21 mouse cellular contexts compared by ENCODE assay signal in genomic region chr9:63572874-63573273, GRCm38 (mm10). TPM values are rescaled to one million over a fixed set of nuclear protein-coding genes. Genes with fewer than 3 reads are reported as not detected.
DNase-seq lines count a peak whose midpoint lies in the region; ATAC-seq and TF ChIP-seq lines count a peak whose summit lies in the region.
"Had no signal": no experiment of that assay in that cellular context is flagged by ENCODE, and none has a peak within 500 bp of the region (broad histone marks: within the 10 kb centered on the region; RNA-seq: fewer than 3 reads in every experiment).

No protein-coding gene starts in this region.

- POLR2A ChIA-PET in Patski (lab: Charles Lee), result no interaction called here

- in situ Hi-C loops in Patski (cut with MboI; ENCODE audit: low pct_unique_long_range_greater_than_20kb), result no loop called here

- intact Hi-C loops in left cerebral cortex, adult 2 months (cut with DNase I), result loop anchor here (2.0 kb wide), 1 partner anchor 272 kb away; no protein-coding TSS in a partner anchor
- intact Hi-C loops in left cerebral cortex, postnatal 10 days (cut with DNase I), result no loop called here
- intact Hi-C loops in left cerebral cortex, postnatal 36 days (cut with DNase I), result loop anchor here (10.0 kb wide), 1 partner anchor 272 kb away; no protein-coding TSS in a partner anchor

- CTCF ChIA-PET in Patski (lab: Charles Lee), result no interaction called here

- no peak overlapping the region for H3K4me3 ChIP-seq in left cerebral cortex, adult 2 months
- H3K4me3 ChIP-seq: heart, embryonic 15.5 days had no signal

- DNase-seq in cerebellum, adult 9-11 months, result peak; percentile 17
- DNase-seq in left cerebral cortex, adult 2 months (ENCODE audit: extremely low spot score in 1 of 2, low spot score in 2 of 2), result no peak
- DNase-seq in left cerebral cortex, postnatal 10 days (ENCODE audit: extremely low spot score in 1 of 2, low spot score in 2 of 2), result no peak
- no peak for DNase-seq in Patski (ENCODE audit: low read depth, low spot score)
- DNase-seq in skeletal muscle tissue, adult 2 months (ENCODE audit: low read depth, low spot score), result peak; percentile 3
- DNase-seq in left cerebral cortex, postnatal 36 days (ENCODE audit: low spot score in 2 of 2), result no peak
- DNase-seq in spleen, adult 18-20 months, result no peak
- DNase-seq: adrenal gland, adult 8-10 months; forebrain, postnatal 0 days; gastrocnemius, postnatal 10 days; heart, adult 18-20 months; kidney, postnatal 25 days; left cerebral cortex, postnatal 4 days; midbrain, embryonic 14.5 days; thymus, postnatal 14 days had no signal

- ATAC-seq in cerebellum, adult (ENCODE audit: insufficient number of reproducible peaks, low FRiP score, low TSS enrichment), result no peak
- no peak for ATAC-seq in Patski
- ATAC-seq: forebrain, postnatal 0 days; lung, postnatal 0 days had no signal

- peak; percentile 43 for TF ChIP-seq CTCF in left cerebral cortex, adult 2 months (IDR thresholded peaks at IDR 0.05)
- TF ChIP-seq CTCF in Patski (IDR thresholded peaks at IDR 0.05), result peak; percentile 35

- no peak overlapping the region for H3K27ac ChIP-seq in left cerebral cortex, adult 2 months
- H3K27ac ChIP-seq: heart, embryonic 15.5 days; liver, embryonic 14.5 days had no signal

- no peaks in the 10 kb centered on the region for H3K27me3 ChIP-seq in Patski
- H3K27me3 ChIP-seq: heart, embryonic 15.5 days had no signal

RNA-seq across cellular contexts. Expression of gene Iqch, which starts 29.4 kb away (rescaled TPM):
- not detected for total RNA-seq in left cerebral cortex, adult 2 months (2021)
- not detected for total RNA-seq in left cerebral cortex, postnatal 10 days (2021)
- polyA plus RNA-seq in Patski (2021), result 0.09 TPM
- under 1 TPM in 1 of 2 experiments, not detected in 1; 0.14 TPM for total RNA-seq in left cerebral cortex, postnatal 36 days (2021)
- total RNA-seq: gastrocnemius, postnatal 10 days; heart, adult 18-20 months; megakaryocyte progenitor cell, adult 5-6 weeks had no signal
- polyA plus RNA-seq: liver, embryonic 14.5 days; spleen, adult 2 months had no signal

RNA-seq across cellular contexts. Expression of gene Aagab, which starts 29.6 kb away (rescaled TPM):
- total RNA-seq in left cerebral cortex, adult 2 months (2021), result 10 to 100 TPM; 52.8 to 54.2 TPM
- 10 to 100 TPM; 47.9 to 56.2 TPM for total RNA-seq in left cerebral cortex, postnatal 10 days (2021)
- polyA plus RNA-seq in Patski (2021), result 47.8 TPM
- 10 to 100 TPM; 44.8 to 51.7 TPM for total RNA-seq in left cerebral cortex, postnatal 36 days (2021)

Comparison
In these comparisons a context has a peak if more than half of its experiments do, and no peak if none do; other contexts are left out.
1. DNase-seq: peak in cerebellum, adult 9-11 months (single experiment) and skeletal muscle tissue, adult 2 months (single experiment); none in left cerebral cortex, adult 2 months (0 of 2), left cerebral cortex, postnatal 10 days (0 of 2), Patski (single experiment), left cerebral cortex, postnatal 36 days (0 of 2) and spleen, adult 18-20 months (0 of 2).